18 mouse cellular contexts compared by ENCODE assay signal in genomic region chr6:21510621-21511239, GRCm38 (mm10).
DNase-seq lines count a peak whose midpoint lies in the region; ATAC-seq lines count a peak whose summit lies in the region.
"Had no signal": no experiment of that assay in that cellular context is flagged by ENCODE, and none has a peak within 500 bp of the region (broad histone marks: within the 10 kb centered on the region; RNA-seq: fewer than 3 reads in every experiment).

No protein-coding gene starts in this region.

- no peak overlapping the region for H3K4me3 ChIP-seq in hindbrain, embryonic 14.5 days (replicated peaks; ENCODE audit: low read length)
- H3K4me3 ChIP-seq in hindbrain, embryonic 10.5 days: no peak overlapping the region
- no peak overlapping the region for H3K4me3 ChIP-seq in limb, embryonic 13.5 days
- no peak overlapping the region for H3K4me3 ChIP-seq in limb, embryonic 10.5 days
- H3K4me3 ChIP-seq: embryonic facial prominence, embryonic 12.5 days; heart, embryonic 12.5 days; left cerebral cortex, adult 2 months; limb, embryonic 15.5 days; lung, embryonic 15.5 days; neural tube, embryonic 15.5 days had no signal

- ATAC-seq in hindbrain, embryonic 14.5 days (ENCODE audit: low FRiP score): no peak
- ATAC-seq in limb, embryonic 13.5 days (ENCODE audit: low FRiP score, low read depth): peak; percentile 71
- ATAC-seq: activated CD4-positive, CD25-positive, alpha-beta regulatory T cell, adult 4 months had no signal

- no peaks in the 10 kb centered on the region for H3K4me1 ChIP-seq in hindbrain, embryonic 14.5 days (replicated peaks; ENCODE audit: control insufficient read depth, insufficient read depth, low read length)
- no peaks in the 10 kb centered on the region for H3K4me1 ChIP-seq in hindbrain, embryonic 10.5 days (replicated peaks)
- H3K4me1 ChIP-seq in limb, embryonic 13.5 days: peaks cover 3% of the 10 kb centered on the region; the same call in 1 of the 2 replicates
- no peaks in the 10 kb centered on the region for H3K4me1 ChIP-seq in limb, embryonic 10.5 days
- H3K4me1 ChIP-seq: embryonic facial prominence, embryonic 12.5 days; heart, embryonic 12.5 days; limb, embryonic 15.5 days; lung, embryonic 15.5 days; neural tube, embryonic 15.5 days had no signal

- no peaks in the 10 kb centered on the region for H3K9me3 ChIP-seq in hindbrain, embryonic 14.5 days (ENCODE audit: control insufficient read depth, low read length)
- no peaks in the 10 kb centered on the region for H3K9me3 ChIP-seq in hindbrain, embryonic 10.5 days
- H3K9me3 ChIP-seq in limb, embryonic 13.5 days: no peaks in the 10 kb centered on the region
- H3K9me3 ChIP-seq in limb, embryonic 10.5 days (replicated peaks): no peaks in the 10 kb centered on the region
- H3K9me3 ChIP-seq: embryonic facial prominence, embryonic 12.5 days; heart, embryonic 12.5 days; limb, embryonic 15.5 days; lung, embryonic 15.5 days; neural tube, embryonic 15.5 days had no signal

- no peak overlapping the region for H3K27ac ChIP-seq in hindbrain, embryonic 14.5 days
- H3K27ac ChIP-seq in hindbrain, embryonic 10.5 days: no peak overlapping the region
- peak overlapping the region; percentile 28; the same call in 1 of the 2 replicates for H3K27ac ChIP-seq in limb, embryonic 13.5 days
- H3K27ac ChIP-seq in limb, embryonic 10.5 days: no peak overlapping the region
- H3K27ac ChIP-seq: embryonic facial prominence, embryonic 12.5 days; left cerebral cortex, adult 2 months; limb, embryonic 15.5 days; lung, embryonic 15.5 days; neural tube, embryonic 15.5 days had no signal

- H3K36me3 ChIP-seq in hindbrain, embryonic 14.5 days (replicated peaks; ENCODE audit: control insufficient read depth, insufficient read depth): no peaks in the 10 kb centered on the region
- H3K36me3 ChIP-seq in hindbrain, embryonic 10.5 days: no peaks in the 10 kb centered on the region
- H3K36me3 ChIP-seq in limb, embryonic 13.5 days: no peaks in the 10 kb centered on the region
- H3K36me3 ChIP-seq in limb, embryonic 10.5 days: no peaks in the 10 kb centered on the region
- H3K36me3 ChIP-seq: embryonic facial prominence, embryonic 12.5 days; heart, embryonic 12.5 days; limb, embryonic 15.5 days; lung, embryonic 15.5 days; neural tube, embryonic 15.5 days had no signal

- no peak overlapping the region for H3K4me2 ChIP-seq in hindbrain, embryonic 14.5 days (replicated peaks)
- H3K4me2 ChIP-seq in limb, embryonic 13.5 days (replicated peaks): no peak overlapping the region
- H3K4me2 ChIP-seq: embryonic facial prominence, embryonic 12.5 days; heart, embryonic 12.5 days; limb, embryonic 15.5 days; lung, embryonic 15.5 days; neural tube, embryonic 15.5 days had no signal

- no peak overlapping the region for H3K9ac ChIP-seq in hindbrain, embryonic 14.5 days
- no peak overlapping the region for H3K9ac ChIP-seq in limb, embryonic 13.5 days
- H3K9ac ChIP-seq: embryonic facial prominence, embryonic 12.5 days; heart, embryonic 12.5 days; limb, embryonic 15.5 days; lung, embryonic 15.5 days; neural tube, embryonic 15.5 days had no signal

- DNase-seq in adrenal gland, adult 2 months: peak; percentile 6
- no peak for DNase-seq in adrenal gland, adult 18-20 months (ENCODE audit: low spot score in 2 of 2)
- DNase-seq in hindbrain, embryonic 14.5 days (ENCODE audit: low spot score): peak; percentile 35
- no peak for DNase-seq in hindbrain, embryonic 10.5 days (ENCODE audit: low spot score)
- no peak for DNase-seq in limb, embryonic 10.5 days (ENCODE audit: low spot score)
- peak; percentile 83 for DNase-seq in adipocyte (ENCODE audit: low spot score)
- DNase-seq in left cerebral cortex, postnatal 25 days (ENCODE audit: low spot score in 2 of 2): no peak
- DNase-seq: cerebellum, postnatal 25 days; heart, postnatal 36 days; thymus, postnatal 36 days had no signal

- intact Hi-C loops in left cerebral cortex, postnatal 25 days (cut with DNase I): no loop called here

- H3K27me3 ChIP-seq in hindbrain, embryonic 14.5 days (ENCODE audit: control insufficient read depth, insufficient read depth, low read length): no peaks in the 10 kb centered on the region
- H3K27me3 ChIP-seq in hindbrain, embryonic 10.5 days (ENCODE audit: insufficient read depth, poor library complexity, severe bottlenecking): no peaks in the 10 kb centered on the region
- no peaks in the 10 kb centered on the region for H3K27me3 ChIP-seq in limb, embryonic 13.5 days
- no peaks in the 10 kb centered on the region for H3K27me3 ChIP-seq in limb, embryonic 10.5 days (ENCODE audit: low read depth, poor library complexity, severe bottlenecking)
- H3K27me3 ChIP-seq: embryonic facial prominence, embryonic 12.5 days; heart, embryonic 12.5 days; limb, embryonic 15.5 days; lung, embryonic 15.5 days; neural tube, embryonic 15.5 days had no signal

- 90% methylated on average over 3 of the region's 3 CpGs for WGBS in hindbrain, embryonic 14.5 days
- 94% methylated on average over 3 of the region's 3 CpGs for WGBS in hindbrain, embryonic 10.5 days
- WGBS in limb, embryonic 13.5 days: 56% methylated on average over 3 of the region's 3 CpGs
- 96% methylated on average over 3 of the region's 3 CpGs for WGBS in limb, embryonic 10.5 days

Comparison
In these comparisons a context has a peak if more than half of its experiments do, and no peak if none do; other contexts are left out.
1. DNase-seq: peak in adrenal gland, adult 2 months (single experiment), hindbrain, embryonic 14.5 days (single experiment) and adipocyte (single experiment); none in adrenal gland, adult 18-20 months (0 of 2), hindbrain, embryonic 10.5 days (single experiment), limb, embryonic 10.5 days (single experiment) and left cerebral cortex, postnatal 25 days (0 of 2).